Mouse (Mus musculus): ENCODE data around the gene Lst1. TPM values are rescaled to one million over a fixed set of nuclear protein-coding genes. Genes with fewer than 3 reads are reported as not detected.

The Lst1 gene
- total and polyA plus RNA-seq, 3 experiments, result 2.9 to 8.5 (median 8.4) TPM

DNA sequence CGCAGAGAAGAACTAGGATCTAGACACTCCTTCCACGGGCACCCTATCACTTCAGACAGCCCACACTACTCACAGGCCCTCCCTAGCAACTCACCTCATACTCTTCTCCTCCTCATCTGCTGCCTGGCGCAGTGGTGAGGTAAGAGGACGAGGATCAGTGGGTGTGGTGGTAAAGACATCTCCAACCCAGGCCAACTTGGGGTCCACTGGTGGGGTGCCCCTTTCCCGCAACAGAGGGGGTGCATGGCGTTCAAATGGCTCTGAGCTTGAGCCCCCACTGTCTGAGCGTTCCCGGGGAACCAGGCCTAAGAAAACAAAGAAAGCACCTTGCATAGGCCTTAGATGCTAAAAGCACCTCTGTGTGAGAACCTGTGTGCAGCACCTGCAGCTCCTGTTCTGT, 31.0 kb downstream of the Lst1 start:
- H3K27ac ChIP-seq (ENCODE audit: insufficient read depth, low read depth), result no peak overlapping the region
- H3K36me3 ChIP-seq (replicated peaks in 1 of 2; ENCODE audit: control insufficient read depth in 1 of 2, insufficient read depth in 1 of 2, low read length in 1 of 2), result peaks cover 98 to 100% of the 10 kb centered on the region in 2 experiments
- peaks cover 44% of the 10 kb centered on the region for H3K79me2 ChIP-seq (replicated peaks; ENCODE audit: control insufficient read depth, extremely low read depth, insufficient read depth, poor library complexity, severe bottlenecking)
- in situ Hi-C loops (cut with MboI; ENCODE audit: low pct_ligation_motif_present, low pct_unique_long_range_greater_than_20kb, low sequenced_read_pairs), result no loop called here
- no peaks in the 10 kb centered on the region for H3K27me3 ChIP-seq (replicated peaks)
- H3K4me1 ChIP-seq (ENCODE audit: control insufficient read depth in 1 of 2, insufficient read depth in 2 of 2), result peaks cover 0 to 18% of the 10 kb centered on the region in 2 experiments; a peak in 2 of 4 replicates
- no peaks in the 10 kb centered on the region for H3K9me3 ChIP-seq (replicated peaks; ENCODE audit: low read length)
- H3K4me2 ChIP-seq (ENCODE audit: insufficient read depth, low read depth, poor library complexity, severe bottlenecking), result no peak overlapping the region
- no peak for DNase-seq (ENCODE audit: extremely low read depth)
- TF ChIP-seq TCF12 (IDR thresholded peaks at IDR 0.05; ENCODE audit: low read depth, low read length), result no peak
- no peak for TF ChIP-seq SIN3A (IDR thresholded peaks at IDR 0.05; ENCODE audit: low read length)
- no peak for TF ChIP-seq MAZ (IDR thresholded peaks at IDR 0.05; ENCODE audit: low read depth, low read length)
- TF ChIP-seq NRF1 (IDR thresholded peaks at IDR 0.05; ENCODE audit: low read depth, low read length), result no peak
- TF ChIP-seq HCFC1 (IDR thresholded peaks at IDR 0.05; ENCODE audit: low read depth, low read length), result no peak
- no peak for TF ChIP-seq USF2 (conservative IDR thresholded peaks at IDR 0.05; ENCODE audit: low read depth, low read length)
- no peak for TF ChIP-seq MAX (IDR thresholded peaks at IDR 0.05; ENCODE audit: low read length)
- TF ChIP-seq ZC3H11A (IDR thresholded peaks at IDR 0.05; ENCODE audit: low read depth, low read length), result no peak
- TF ChIP-seq TBP (conservative IDR thresholded peaks at IDR 0.05; ENCODE audit: low read depth, low read length), result no peak
- no peak for TF ChIP-seq SMC3 (IDR thresholded peaks at IDR 0.05; ENCODE audit: low read depth, low read length)
- no peak overlapping the region for H3K9ac ChIP-seq (ENCODE audit: insufficient read depth, low read depth)
- H3K4me3 ChIP-seq (replicated peaks in 1 of 3; ENCODE audit: low read depth in 2 of 3, low read length in 2 of 3, poor library complexity in 1 of 3), result no peak overlapping the region
- dilution Hi-C loops (cut with MboI; ENCODE audit: extremely low pct_ligation_motif_present, extremely low pct_unique_long_range_greater_than_20kb, low sequenced_read_pairs), result no loop called here

DNA sequence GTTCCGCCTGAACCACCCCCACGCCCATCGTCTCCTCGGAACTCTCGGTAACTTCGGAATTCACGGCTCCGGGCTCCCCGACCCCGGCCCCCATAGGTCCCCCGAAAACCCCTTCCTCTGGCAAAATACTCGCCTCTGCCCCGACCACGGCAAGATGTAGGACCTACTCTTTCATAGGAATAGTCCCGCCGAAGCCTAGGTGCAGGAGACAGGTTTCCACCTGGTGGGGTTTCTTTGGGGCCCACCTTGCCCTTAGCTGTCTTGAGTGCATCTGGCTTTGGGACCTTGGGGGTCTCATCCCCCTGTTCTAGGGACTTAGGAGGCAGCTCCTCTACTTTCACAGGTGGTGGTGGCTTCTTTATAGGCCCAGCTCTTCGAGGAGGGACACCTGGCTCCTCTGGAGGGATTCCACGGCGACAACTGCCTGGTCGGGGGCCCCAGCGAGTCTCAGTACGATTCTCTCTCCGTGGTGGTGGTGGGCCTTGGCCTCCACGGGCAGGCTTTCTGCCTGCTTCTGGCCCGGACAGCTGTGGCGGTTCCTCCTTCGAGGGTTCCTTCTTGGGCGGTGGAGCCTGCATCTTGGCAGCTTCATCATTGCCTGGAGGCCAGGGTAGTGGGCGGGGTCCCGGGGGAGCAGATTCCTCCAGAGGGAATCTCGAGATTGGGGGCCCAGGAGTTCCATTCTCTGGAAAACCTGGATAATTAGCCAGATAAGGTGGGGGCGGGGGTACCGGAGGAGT, 31.6 kb downstream of the Lst1 start:
- Histone ChIP-seq H3K4me3 (replicated peaks in 1 of 3; ENCODE audit: low read depth in 2 of 3, low read length in 2 of 3, poor library complexity in 1 of 3) (no peak overlapping the region), H3K27me3 (replicated peaks) (no peaks in the 10 kb centered on the region), H3K9me3 (replicated peaks; ENCODE audit: low read length) (no peaks in the 10 kb centered on the region), H3K9ac (ENCODE audit: insufficient read depth, low read depth) (no peak overlapping the region), H3K79me2 (replicated peaks; ENCODE audit: control insufficient read depth, extremely low read depth, insufficient read depth, poor library complexity, severe bottlenecking) (peaks cover 37% of the 10 kb centered on the region), H3K27ac (ENCODE audit: insufficient read depth, low read depth) (no peak overlapping the region), H3K4me1 (ENCODE audit: control insufficient read depth in 1 of 2, insufficient read depth in 2 of 2) (peaks cover 0 to 12% of the 10 kb centered on the region in 2 experiments; a peak in 2 of 4 replicates), H3K4me2 (ENCODE audit: insufficient read depth, low read depth, poor library complexity, severe bottlenecking) (no peak overlapping the region), H3K36me3 (replicated peaks in 1 of 2; ENCODE audit: control insufficient read depth in 1 of 2, insufficient read depth in 1 of 2, low read length in 1 of 2) (peaks cover 97 to 99% of the 10 kb centered on the region in 2 experiments)
- DNase-seq (ENCODE audit: extremely low read depth), result no peak
- TF ChIP-seq GABPA (IDR thresholded peaks at IDR 0.05; ENCODE audit: insufficient replicate concordance, low read depth, low read length), result no peak
- TF ChIP-seq HCFC1 (IDR thresholded peaks at IDR 0.05; ENCODE audit: low read depth, low read length), result no peak
- TF ChIP-seq USF1 (IDR thresholded peaks at IDR 0.05; ENCODE audit: low read depth, low read length), result no peak
- no peak for TF ChIP-seq MEF2A (IDR thresholded peaks at IDR 0.05; ENCODE audit: borderline replicate concordance, low read depth, low read length)
- TF ChIP-seq UBTF (IDR thresholded peaks at IDR 0.05; ENCODE audit: low read depth, low read length), result no peak
- TF ChIP-seq TCF12 (IDR thresholded peaks at IDR 0.05; ENCODE audit: low read depth, low read length), result no peak
- TF ChIP-seq ZMIZ1 (IDR thresholded peaks at IDR 0.05; ENCODE audit: low read depth, low read length), result no peak
- no peak for TF ChIP-seq TBP (conservative IDR thresholded peaks at IDR 0.05; ENCODE audit: low read depth, low read length)
- TF ChIP-seq PAX5 (IDR thresholded peaks at IDR 0.05; ENCODE audit: low read length), result no peak
- TF ChIP-seq ZNF384 (IDR thresholded peaks at IDR 0.05; ENCODE audit: low read depth, low read length), result no peak
- TF ChIP-seq MXI1 (IDR thresholded peaks at IDR 0.05; ENCODE audit: low read depth, low read length), result no peak
- no peak for TF ChIP-seq EP300 (IDR thresholded peaks at IDR 0.05; ENCODE audit: low read length)
- TF ChIP-seq MAFK (IDR thresholded peaks at IDR 0.05; ENCODE audit: insufficient replicate concordance, low read length), result no peak
- no peak for TF ChIP-seq IRF4 (IDR thresholded peaks at IDR 0.05; ENCODE audit: low read depth, low read length)
- TF ChIP-seq ZKSCAN1 (IDR thresholded peaks at IDR 0.05; ENCODE audit: borderline replicate concordance, low read depth, low read length), result no peak
- in situ Hi-C loops (cut with MboI; ENCODE audit: low pct_ligation_motif_present, low pct_unique_long_range_greater_than_20kb, low sequenced_read_pairs) (no loop called here), dilution Hi-C loops (cut with MboI; ENCODE audit: extremely low pct_ligation_motif_present, extremely low pct_unique_long_range_greater_than_20kb, low sequenced_read_pairs) (no loop called here)

Measured in CH12.LX (cell line).